Mouse (Mus musculus): ENCODE results near the gene Suds3.

Gene Suds3

DNA sequence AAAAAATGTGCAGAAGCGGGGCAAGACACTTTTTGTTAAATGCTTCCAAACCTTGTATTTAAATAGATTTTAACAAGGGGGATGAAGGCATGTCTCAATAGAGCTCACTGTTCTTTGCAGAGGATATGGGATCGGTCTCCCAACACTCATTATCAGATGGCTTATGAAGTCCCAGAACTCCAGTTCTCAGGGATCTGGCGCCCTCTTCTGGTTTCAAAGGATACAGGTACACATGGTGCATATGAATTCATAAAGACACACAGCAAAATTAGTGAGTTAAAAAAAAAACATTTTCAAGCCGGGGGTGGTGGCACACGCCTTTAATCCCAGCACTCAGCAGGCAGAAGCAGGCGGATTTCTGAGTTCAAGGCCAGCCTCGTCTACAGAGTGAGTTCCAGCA, 2.6 kb downstream of the Suds3 start:
- no peak for DNase-seq (ENCODE audit: low spot score)

DNA sequence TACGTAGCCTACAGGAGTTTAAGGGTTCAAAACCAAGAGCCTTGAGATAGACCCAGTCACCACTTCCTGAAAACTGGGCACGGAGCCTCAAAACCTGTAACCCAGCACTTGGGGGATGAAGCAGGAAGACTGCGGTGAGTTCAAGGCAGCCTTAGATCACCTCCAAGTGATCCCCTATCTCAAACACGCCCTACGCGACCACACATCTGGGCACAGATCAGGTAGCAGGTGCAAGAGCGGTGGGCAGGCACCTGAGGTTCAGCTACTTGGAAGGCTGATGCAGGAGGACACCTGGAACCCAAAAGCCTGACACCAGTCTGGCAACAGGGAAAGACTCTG, 4.2 kb downstream of the Suds3 start:
- DNase-seq (ENCODE audit: low spot score) = no peak

DNA sequence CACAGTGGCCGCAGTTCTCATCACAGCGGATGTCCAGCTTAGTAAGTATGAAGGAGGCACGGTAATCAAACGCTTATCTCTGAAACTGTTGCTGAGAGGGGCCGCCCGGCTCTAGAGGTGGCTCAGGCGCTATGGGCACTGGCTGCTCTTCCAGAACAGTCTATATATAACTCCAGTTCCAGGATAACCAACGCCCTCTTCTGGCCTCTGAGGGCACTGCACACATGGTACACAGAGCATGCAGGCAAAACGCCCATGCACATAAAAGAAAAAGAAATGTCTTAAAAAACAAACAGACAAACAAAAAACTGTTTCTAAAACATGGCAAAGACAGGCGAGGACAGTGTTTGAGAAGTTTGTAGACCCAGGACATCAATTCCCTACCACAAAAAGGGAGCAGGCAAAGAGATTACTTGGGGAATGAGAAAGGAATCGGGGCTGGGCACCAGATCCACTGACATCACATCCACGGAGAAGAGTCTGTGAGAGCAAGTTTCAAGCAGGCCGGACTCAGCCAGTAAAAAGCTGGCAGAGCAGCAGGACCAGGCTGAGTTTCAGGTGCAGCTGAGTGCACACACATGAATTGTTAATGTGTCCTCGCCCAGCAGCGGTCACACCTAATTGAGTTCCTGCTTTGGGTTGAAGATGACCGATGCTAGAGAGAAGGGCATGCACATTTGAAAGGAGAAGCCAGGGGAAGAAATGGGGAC, 4.7 kb downstream of the Suds3 start:
- DNase-seq (ENCODE audit: low spot score) = no peak

DNA sequence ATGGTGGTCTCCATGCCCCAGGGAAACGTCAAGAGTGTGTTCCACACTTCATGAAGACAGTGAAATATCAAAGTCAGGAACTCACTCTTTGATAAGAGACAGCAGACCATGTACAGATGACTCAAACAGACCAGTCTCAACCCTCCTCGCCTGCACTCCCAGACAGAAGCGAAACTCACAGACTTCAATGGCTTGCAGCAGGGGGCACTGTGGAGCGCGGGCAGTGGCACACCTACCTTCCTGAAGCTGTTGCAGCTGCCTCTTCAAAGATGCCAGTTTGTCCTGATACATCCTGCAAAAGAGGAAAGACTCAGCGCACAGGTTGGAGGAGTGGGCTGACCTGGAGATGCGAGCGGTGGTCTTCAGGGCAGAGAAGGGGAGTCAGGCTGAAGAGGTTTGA, 6.4 kb downstream of the Suds3 start:
- no peak for DNase-seq (ENCODE audit: low spot score)

DNA sequence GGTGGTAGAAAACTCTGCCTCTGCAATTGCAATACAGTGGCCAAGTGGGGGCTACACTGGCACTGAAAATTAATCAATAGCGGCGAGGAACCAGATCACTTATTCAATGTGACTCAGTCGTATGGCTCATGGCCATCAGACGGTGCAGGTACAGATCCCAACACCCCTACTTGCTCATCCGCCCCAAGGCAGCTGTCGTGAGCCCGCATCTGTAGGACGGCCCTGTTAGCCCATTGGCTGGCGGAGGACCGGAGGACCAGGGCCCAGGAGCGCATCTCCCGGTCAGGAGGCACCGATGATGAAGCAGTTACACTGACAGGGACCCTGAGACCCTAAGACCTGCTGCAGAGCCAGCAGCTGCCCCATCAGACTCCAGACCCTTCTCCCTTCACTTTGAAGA, 7.2 kb downstream of the Suds3 start:
- DNase-seq (ENCODE audit: low spot score) = no peak

DNA sequence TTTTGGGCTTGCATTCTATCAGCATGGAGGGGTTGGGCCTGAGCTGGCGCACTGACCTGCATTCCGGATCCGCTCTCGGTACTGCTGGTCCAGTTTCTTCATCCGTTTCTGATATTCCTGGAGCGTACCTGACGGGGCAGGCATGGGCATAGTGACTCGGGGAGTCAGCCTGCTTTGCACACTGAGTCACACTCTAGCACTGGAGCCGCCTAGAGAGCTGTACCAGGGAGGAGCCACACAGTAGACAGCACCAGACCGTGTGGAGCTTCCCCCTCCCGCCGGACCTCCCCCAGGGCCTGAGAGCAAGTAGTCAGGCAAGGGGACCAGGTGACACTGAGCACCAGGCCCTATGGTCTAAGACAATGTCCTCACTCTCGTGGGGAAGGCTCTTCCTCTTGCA, 7.6 kb downstream of the Suds3 start:
- no peak for DNase-seq (ENCODE audit: low spot score)

DNA sequence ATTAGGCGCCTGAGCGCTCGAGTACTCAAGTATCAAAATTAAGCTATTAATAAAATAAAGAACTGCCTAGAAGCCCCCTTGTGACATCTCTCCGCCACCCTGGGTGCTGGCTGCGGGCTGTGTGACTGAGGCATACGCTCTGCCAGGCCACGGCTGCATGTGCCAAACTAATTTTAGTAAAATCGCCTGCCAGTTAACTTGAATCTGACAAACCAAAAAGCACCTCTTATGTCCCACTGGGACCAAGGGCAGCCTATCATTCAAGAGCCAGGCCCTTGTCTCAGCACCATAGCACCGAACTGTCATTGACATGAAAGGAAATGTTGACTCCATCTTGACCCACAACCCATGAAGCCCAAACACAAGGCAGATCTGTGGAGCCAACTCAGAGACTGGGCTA, 10.2 kb downstream of the Suds3 start:
- DNase-seq (ENCODE audit: low spot score) = no peak

DNA sequence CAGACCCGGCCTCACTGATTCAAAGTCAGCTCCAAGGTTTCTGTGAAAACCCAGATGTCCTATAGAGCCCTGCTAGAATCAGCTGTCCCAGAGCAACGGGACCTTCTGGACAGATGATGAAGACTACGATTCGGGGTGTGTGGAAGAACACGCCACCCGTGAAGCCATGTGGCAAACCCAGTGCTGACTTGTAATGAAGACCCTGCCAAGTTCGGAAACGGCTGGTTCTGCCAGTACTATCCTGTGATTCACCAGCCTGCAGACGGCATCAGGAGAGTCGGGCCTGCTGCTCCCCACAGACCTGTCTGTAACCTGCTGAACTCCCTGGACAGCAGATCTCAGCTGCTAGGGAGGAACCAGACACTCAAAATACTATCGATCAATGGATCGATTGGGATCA, 11.6 kb downstream of the Suds3 start:
- no peak for DNase-seq (ENCODE audit: low spot score)

DNA sequence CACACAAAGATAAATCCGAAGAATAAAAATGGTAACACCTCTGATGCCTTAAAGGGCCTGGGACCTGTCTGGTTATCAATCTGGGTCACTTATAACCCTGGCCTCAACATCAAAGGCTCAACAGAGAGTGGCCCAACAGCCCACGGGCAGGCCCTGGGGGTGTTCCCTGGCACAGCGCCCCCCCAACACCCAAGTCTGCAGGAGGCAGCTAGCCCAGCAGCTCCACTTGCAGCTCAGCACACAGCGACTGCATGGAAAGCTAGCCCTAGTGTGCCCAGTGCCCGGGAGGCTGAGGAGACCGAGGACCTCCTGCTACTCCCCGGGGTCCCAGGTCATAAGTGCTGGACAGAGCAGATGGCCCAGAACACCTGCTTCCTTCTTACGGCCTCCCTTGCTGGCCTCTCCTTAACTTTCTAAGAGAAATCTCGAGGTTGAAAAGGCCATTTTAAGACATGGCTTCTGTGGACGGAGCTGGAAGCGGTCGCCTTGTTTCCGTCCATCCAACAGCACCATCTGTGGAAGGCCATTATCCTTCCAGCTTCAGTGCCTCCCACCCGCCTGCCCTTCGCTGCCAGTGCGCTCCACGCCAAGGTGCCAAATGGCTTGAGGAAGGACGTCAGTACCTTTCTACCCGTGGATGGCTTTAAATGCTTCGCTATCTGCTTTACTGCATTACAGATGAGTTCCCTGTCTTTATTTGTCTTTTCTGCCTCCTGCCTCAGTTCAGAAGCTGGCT, 12.6 kb downstream of the Suds3 start:
- no peak for DNase-seq (ENCODE audit: low spot score)

DNA sequence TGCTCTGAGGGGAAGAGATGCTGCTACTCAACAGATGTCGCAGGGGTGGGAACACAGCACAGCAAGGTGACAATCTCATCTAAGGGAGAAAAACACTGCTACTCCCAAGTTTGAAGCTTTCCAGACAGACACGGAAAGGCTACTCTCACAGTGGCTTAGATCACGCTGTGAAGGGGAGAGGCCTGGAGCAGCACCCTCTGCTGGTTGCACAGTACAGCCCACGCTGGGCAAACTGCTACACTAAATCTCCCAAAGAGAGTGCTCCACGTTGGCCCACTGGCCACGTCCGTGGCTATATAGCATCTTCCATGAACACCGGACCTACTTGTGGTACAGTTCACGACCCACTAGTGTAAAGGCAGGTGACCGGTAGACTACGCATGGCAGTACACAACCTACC, 16.2 kb downstream of the Suds3 start:
- DNase-seq (ENCODE audit: low spot score) = no peak

DNA sequence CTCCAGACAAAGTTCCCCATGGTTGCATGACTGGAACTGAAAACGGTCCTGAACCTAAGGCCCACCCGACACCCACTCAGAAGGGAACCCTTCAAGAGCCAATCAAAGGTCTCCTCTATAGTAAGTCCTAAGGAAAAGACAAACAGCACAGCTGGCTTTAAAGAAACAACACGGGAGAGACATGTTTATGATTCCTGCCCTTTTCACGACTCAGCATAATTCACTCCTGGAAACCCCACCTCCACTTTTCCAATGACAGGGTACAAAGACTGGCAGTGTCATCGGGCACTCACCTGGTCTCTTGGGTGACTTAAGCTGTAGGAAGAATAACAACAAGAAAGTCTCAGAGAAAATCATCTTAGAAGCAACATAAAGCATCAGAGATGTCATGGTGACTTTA, 16.9 kb downstream of the Suds3 start:
- DNase-seq (ENCODE audit: low spot score) = no peak

DNA sequence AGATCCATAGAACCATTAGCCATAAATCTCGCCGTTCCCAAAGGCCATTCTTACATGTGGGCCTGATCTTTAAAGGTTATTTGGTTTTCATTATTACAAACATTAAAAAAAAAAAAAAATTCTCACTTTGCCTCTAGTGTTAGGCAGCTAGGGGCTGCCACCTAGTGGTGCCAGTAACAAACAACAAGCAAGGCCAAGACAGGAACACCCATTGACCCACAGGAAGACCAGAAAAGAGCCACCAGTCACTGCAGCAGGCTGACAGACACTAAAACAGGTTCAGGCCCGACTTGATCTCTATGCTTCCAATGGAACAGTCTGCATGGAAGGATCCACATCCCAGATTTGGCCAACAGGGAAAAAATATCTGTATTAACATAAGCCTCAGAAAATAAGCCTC, 19.2 kb downstream of the Suds3 start:
- peak; percentile 59 for DNase-seq (ENCODE audit: low spot score)

DNA sequence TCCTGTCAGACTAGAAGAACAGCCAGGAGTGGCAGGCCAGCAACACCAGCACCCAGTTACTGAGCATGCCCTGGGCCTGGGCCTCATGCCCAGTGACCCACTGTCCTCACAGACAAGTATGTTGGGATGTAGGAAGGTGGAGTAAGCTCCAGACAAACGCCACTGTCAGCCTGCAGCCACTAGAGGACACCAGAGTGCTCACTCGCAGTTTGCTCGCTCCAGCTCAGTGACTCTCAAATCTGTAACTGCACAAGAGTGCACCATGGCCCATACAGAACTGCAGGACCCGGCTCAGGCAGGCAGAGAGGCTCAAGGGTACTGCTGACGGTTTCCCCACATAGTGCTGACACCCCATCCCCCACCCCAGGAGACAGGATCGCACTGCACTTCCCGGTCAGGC, 21.5 kb downstream of the Suds3 start:
- no peak for DNase-seq (ENCODE audit: low spot score)

DNA sequence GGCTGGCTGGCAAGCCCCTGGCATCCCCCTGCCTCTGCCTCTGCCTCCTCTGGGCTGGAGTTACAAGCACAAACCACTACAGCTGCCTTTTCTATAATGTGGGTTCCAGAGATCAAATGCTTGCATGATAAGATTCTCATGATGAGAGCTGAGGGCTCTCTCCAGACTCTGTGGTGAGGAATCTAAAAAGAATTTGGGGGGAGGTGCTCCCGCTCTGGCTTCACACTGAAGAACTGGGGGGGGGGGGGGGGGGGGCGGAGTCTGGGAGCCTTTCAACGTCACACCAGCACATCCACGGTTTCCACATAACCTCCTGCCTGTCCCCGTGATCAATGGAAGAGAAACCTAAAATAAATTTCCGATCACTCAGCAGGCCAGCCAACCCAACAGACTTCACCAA, 26.1 kb downstream of the Suds3 start:
- DNase-seq (ENCODE audit: low spot score) = no peak

DNA sequence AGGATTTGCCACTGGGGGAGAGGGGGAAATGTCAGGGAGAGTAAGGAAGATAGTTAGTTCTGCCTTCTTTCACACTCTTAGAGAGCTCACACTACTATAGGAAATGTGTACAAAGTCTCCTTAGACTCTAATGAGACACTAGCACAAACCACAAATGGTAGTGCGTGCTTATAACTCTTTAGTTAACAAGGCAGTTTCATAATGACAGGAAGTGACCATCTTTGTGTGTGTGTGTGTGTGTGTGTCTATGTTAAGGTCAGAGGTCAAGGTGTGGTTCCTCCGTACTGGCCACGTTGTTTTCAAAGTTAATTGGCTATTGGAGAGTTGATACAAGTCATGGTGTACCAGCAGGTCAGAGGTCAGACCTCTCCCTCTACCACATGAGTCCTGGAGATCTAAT, 26.8 kb downstream of the Suds3 start:
- no peak for DNase-seq (ENCODE audit: low spot score)

DNA sequence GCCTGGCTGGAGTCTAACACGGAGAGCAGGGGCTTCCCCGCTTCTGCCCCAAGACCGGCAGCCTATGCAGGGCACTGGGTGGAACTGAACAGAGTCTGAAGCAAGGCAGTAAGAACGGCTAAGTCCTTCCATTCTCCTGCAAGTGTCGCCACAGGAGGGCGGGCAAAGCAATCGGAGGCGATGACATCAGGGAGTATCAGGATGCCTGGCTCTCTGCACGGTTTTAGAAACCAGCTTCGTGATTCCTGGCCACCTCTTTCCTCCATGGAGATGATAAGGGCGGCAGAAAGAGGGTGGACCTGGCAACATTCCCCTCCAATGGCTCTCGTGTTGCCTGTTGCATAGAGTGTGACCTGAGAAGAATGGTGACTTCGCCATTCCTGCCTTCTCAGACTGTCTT, 28.2 kb downstream of the Suds3 start:
- DNase-seq (ENCODE audit: low spot score) = no peak

DNA sequence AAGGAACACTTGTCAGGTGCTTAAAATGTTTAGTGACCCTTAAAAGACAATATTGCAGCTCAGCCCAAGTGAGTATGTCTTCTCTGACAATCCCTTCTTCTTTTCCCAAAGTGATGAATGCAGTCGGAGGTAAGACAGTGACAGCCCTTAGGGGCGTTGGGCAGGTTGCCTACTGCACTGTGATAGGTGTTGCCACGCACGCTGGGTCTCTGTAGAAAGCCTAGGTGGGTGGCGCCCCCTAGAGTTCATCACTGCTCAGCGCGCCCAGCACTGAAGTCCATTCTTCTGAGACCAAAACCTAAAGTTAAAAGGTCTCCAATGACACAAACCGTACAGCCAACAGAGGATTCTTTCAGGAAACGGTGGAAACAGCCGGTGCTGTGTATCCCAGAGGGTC, 46.4 kb downstream of the Suds3 start:
- peak; percentile 42 for DNase-seq (ENCODE audit: low spot score)

DNA sequence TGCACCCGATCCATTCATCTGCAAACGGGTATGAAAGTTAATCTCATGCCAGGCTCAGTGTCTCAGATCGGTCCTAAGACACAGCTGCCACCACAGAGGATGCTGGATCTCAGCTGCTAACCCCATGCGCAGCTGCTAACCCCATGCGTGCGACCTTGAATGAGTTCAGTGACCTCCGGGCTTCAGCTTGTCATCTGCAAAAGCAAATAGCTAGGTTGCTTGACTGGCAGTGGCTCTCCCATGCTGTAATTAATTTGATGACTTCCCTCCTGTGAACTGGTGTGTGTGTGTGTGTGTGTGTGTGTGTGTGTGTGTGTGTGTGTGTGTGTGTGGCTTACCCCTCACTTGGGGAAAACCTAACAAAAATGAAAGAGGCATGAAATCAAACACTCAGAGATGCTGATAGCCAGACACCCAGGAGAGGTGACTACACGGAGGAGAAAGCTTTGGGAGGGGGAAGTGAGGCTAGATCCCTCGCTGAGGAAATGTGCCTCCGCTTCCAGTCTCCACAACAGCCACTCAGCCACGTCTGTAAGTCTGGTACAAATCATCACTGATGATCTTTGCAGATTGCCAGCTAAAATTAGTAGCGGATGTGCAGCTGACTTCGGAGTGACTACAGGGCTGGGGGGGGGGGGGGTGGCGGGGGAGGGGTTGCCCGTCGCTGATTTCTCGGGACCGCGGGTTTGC, 47.0 kb downstream of the Suds3 start:
- DNase-seq (ENCODE audit: low spot score) = no peak

DNA sequence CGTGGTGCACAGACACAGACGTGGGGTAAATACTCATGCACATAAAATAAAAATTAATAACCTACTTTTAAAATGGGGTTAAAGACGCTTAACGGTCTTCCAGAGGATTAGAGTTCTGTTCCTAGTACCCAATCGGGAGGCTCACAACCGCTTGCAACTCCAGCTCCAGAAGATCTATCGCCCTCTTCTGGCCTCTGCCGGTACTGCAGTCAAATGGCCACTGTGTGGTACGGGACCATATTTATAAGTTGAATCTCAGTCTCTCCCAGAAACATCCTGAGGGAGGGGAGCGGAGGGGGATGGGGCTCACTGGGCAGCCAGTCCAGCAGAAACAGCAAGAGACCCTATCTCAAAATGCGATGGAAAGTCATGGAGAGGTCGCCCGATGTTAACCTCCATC, 47.7 kb downstream of the Suds3 start:
- DNase-seq (ENCODE audit: low spot score) = no peak

DNA sequence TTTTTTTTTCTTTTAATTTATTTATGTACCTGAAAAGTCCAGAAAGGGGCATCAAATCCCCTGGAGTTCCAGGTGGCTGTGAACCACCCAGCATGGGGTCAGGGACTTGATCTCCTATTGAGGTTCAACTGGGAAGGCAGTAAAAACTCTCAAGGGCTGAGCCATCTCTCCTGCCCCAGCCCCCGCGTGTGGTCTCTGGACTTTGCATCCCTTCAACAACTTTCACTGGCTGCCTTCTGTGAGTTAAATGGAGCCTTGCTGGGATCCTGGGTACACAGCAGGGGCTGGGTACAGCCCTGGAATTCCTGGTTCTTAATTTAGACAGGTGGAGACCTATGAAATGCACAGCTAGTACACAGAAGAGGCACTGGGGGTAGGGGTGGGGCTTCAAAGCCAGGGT, 54.7 kb downstream of the Suds3 start:
- DNase-seq (ENCODE audit: low spot score) = no peak

DNA sequence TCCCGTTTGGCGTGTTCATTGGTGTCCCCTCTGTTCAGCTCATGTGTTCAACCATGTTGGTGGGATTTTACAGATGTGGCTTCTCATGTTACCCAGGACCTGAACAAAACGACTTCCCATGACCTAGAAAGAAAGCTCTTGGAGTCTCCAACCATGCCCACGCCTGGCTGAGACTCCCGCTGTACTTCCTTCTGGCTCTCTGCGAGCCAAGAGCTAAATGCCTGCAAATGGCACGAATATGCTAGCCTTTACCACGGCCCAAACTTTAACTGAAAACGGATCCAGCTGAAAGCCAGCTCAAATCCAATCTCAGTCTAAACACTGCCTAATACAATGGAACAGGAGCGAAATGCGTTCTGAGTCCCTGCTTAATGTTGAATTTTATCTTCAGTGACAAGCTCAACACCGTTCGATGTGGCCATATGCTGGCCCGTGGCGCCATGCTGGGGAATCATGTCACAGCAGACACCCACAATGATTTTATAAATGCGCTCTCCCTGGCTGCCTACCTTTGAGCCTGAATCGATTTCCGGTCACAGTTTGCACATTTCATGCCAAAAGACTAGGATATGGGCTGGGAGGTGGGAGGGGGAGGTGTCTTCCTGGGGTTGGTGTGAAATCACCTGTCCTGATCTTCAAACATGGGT, 55.3 kb downstream of the Suds3 start:
- DNase-seq (ENCODE audit: low spot score) = no peak

DNA sequence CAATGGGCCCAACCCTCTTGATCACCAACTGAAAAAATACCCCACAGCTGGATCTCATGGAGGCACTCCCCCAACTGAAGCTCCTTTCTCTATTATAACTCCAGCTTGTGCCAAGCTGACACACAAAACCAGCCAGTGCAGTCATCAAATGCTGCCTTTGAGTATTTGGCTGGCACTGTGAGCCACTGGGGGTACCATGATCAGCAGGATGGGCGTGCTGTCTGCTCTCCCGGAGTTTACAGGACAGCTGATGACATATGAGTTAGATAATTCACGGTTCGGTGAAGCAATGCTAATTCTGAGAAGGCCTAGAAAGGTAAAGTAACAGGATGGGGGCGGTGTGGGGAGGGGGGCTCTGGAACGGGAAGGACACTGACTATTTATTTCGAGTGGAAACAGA, 66.0 kb downstream of the Suds3 start:
- no peak for DNase-seq (ENCODE audit: low spot score)

DNA sequence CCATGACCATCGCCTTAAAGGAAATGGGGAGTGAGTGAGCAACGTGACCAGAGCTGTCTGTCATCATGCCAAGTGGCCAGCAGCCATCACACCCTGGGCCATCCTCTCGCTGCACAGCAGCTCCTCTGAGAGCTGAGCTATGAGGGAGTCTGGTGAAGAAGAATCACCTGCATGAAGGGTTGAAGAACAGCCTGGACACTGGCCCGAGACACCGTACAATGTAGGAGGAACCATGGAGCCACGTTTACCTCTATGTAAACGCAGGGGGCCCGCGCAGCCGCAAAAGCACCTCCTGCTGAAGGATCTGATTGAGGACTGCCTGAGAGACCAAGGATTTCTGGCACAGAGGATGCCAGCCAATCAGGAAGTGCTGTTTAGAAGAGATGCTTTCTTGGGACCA, 70.8 kb downstream of the Suds3 start:
- no peak for DNase-seq (ENCODE audit: low spot score)
